Mouse (Mus musculus) G1E (cell line): ENCODE data around the gene Scp2d1.

Experiments
- CTCF ChIP-seq: IDR thresholded peaks from 2 replicates; pipeline ENCODE4 v1.5.1; 2012; ENCODE audit warnings: low read depth, low read length, inconsistent platforms, mixed read lengths
- GATA1 ChIP-seq: IDR thresholded peaks from 2 replicates; pipeline ENCODE4 v1.6.1; 2012; ENCODE audit warnings: borderline replicate concordance, low read length, inconsistent platforms, mixed read lengths
- TAL1 ChIP-seq: conservative IDR thresholded peaks from 2 replicates; pipeline ENCODE4 v1.6.1; 2012; ENCODE audit warnings: low read depth, low read length, inconsistent platforms, mixed read lengths

GRCm38 (mm10) chr2:144836667-144837311 lies 13.3 kb downstream of the Scp2d1 start:
- TF ChIP-seq CTCF (no peak), GATA1 (no peak), TAL1 (no peak)
